Mouse (Mus musculus) heart, postnatal 0 days (tissue): ENCODE measurements around the gene Efcab14. TPM values are rescaled to one million over a fixed set of nuclear protein-coding genes. Genes with fewer than 3 reads are reported as not detected.

ENCODE experiments used
- ATAC-seq: fragments of 200-750 bp; cut with Nextera tagmentation; 2 replicates; pipeline ENCODE4 v1.8.0; 2017; ENCODE audit warnings: low read depth, moderate number of reproducible peaks, moderate library complexity; ENCODE audit not compliant: insufficient read depth
- DNase-seq: peaks from one replicate; pipeline ENCODE4 v3.0.0-alpha.2; 2016; ENCODE audit warnings: low spot score
- H3K27ac ChIP-seq: fragments of 300-500 bp; sonication (generic); 2 replicates; pipeline ENCODE4 v1.5.1; 2014; ENCODE audit warnings: low read depth, mild to moderate bottlenecking
- H3K27me3 ChIP-seq: fragments of 300-500 bp; sonication (generic); 2 replicates; pipeline ENCODE4 v1.6.1; 2014; ENCODE audit warnings: low read length, mixed read lengths; ENCODE audit not compliant: control insufficient read depth, insufficient read depth
- H3K36me3 ChIP-seq: fragments of 300-500 bp; sonication (generic); replicated peaks from 2 replicates; pipeline ENCODE4 v1.6.1; 2014; ENCODE audit warnings: low read length, mixed read lengths; ENCODE audit not compliant: control insufficient read depth, insufficient read depth
- H3K4me1 ChIP-seq: fragments of 300-500 bp; sonication (generic); 2 replicates; pipeline ENCODE4 v1.6.1; 2014; ENCODE audit warnings: antibody characterized with exemption; ENCODE audit not compliant: control insufficient read depth, insufficient read depth
- H3K4me2 ChIP-seq: fragments of 300-500 bp; sonication (generic); 2 replicates; pipeline ENCODE4 v1.6.1; 2014; ENCODE audit warnings: low read depth, mild to moderate bottlenecking, low read length, moderate library complexity
- H3K4me3 ChIP-seq: fragments of 300-500 bp; sonication (generic); 2 replicates; pipeline ENCODE4 v1.5.1; 2014; ENCODE audit warnings: low read depth, low read length
- H3K9ac ChIP-seq: fragments of 300-500 bp; sonication (generic); replicated peaks from 2 replicates; pipeline ENCODE4 v1.6.1; 2014; ENCODE audit warnings: low read depth, low read length, mixed read lengths
- H3K9me3 ChIP-seq: fragments of 300-500 bp; sonication (generic); replicated peaks from 2 replicates; pipeline ENCODE4 v1.6.1; 2016; ENCODE audit warnings: low read length; ENCODE audit not compliant: control insufficient read depth
- CTCF ChIP-seq: IDR thresholded peaks from 2 replicates; pipeline ENCODE4 v1.5.1; 2016; ENCODE audit warnings: antibody characterized with exemption, control low read depth, low read depth
- EP300 ChIP-seq: IDR thresholded peaks from 2 replicates; pipeline ENCODE4 v1.6.1; 2016; ENCODE audit warnings: antibody characterized with exemption, low read depth
- WGBS: fragments of 180-500 bp; shearing (Covaris S2); extraction: QIAGEN DNeasy Blood & Tissue Kit; methylation state at CpG from one replicate; pipeline ENCODE4 v1.1.7; 2014; 5-methylcytosine and 5-hydroxymethylcytosine counted together
- polyA plus RNA-seq: library from polyadenylated mRNA; unstranded; fragments of >200 nt; fragmentation: Nextera tagmentation; extraction: Ambion mirVana; gene quantifications from 2 replicates; pipeline ENCODE4 v1.2.1, GENCODE M21; 2015
- total RNA-seq: library from RNA; depleted of rRNA; stranded (reverse); fragments of >200 nt; gene quantifications from 2 replicates; pipeline ENCODE4 v1.2.3, GENCODE M21; 2014; ENCODE audit warnings: low replicate concordance; rRNA removed

The Efcab14 gene
- total and polyA plus RNA-seq, 2 experiments from 2014 or later: 16.3 to 20.8 TPM

GRCm38 (mm10) chr4:115820944-115821343, 83.4 kb downstream of the Efcab14 start:
- Histone ChIP-seq H3K36me3 (peaks cover 26% of the 10 kb centered on the region), H3K4me3 (no peak overlapping the region), H3K27me3 (no peaks in the 10 kb centered on the region), H3K9ac (no peak overlapping the region), H3K9me3 (no peaks in the 10 kb centered on the region), H3K4me2 (no peak overlapping the region), H3K27ac (0 out of 2 replicates have a peak overlapping the region, but pooled peaks have one; percentile 15), H3K4me1 (peaks cover 33% of the 10 kb centered on the region)
- no peak for TF ChIP-seq CTCF
- TF ChIP-seq EP300: no peak
- DNase-seq (no peak), ATAC-seq (no peak)
- 81% methylated on average over 3 of the region's 3 CpGs for WGBS

- Histone ChIP-seq H3K9ac (no peak overlapping the region), H3K27me3 (no peaks in the 10 kb centered on the region), H3K4me3 (no peak overlapping the region), H3K27ac (0 out of 2 replicates have a peak overlapping the region, but pooled peaks have one; percentile 15), H3K36me3 (peaks cover 21% of the 10 kb centered on the region), H3K4me1 (peaks cover 33% of the 10 kb centered on the region), H3K9me3 (no peaks in the 10 kb centered on the region), H3K4me2 (no peak overlapping the region)
- TF ChIP-seq CTCF: no peak
- TF ChIP-seq EP300: no peak
- peak; percentile 18; the same call in 1 of the 2 replicates for ATAC-seq
- DNase-seq: no peak
Observed at GRCm38 (mm10) chr4:115821431-115821830, 83.9 kb downstream of the Efcab14 start.

GRCm38 (mm10) chr4:115821928-115822327, 84.4 kb downstream of the Efcab14 start:
- DNase-seq: peak; percentile 63
- 12% methylated on average over 3 of the region's 3 CpGs for WGBS
- 0 out of 2 replicates have a peak overlapping the region, but pooled peaks have one; percentile 0 for H3K27ac ChIP-seq

GRCm38 (mm10) chr4:115824178-115824577, 86.6 kb downstream of the Efcab14 start:
- WGBS: 48% methylated on average over 2 of the region's 2 CpGs
- ATAC-seq (no peak), DNase-seq (peak; percentile 22)
- TF ChIP-seq CTCF: no peak
- TF ChIP-seq EP300: 0 out of 2 replicates have a peak, but pooled peaks have one; percentile 29
- H3K27me3 ChIP-seq: no peaks in the 10 kb centered on the region
- no peak overlapping the region for H3K4me3 ChIP-seq
- peaks cover 40% of the 10 kb centered on the region for H3K4me1 ChIP-seq
- H3K9me3 ChIP-seq: no peaks in the 10 kb centered on the region
- peak overlapping the region; percentile 44 for H3K27ac ChIP-seq
- H3K9ac ChIP-seq: no peak overlapping the region
- peaks cover 8% of the 10 kb centered on the region; the same call in 1 of the 2 replicates for H3K36me3 ChIP-seq
- H3K4me2 ChIP-seq: no peak overlapping the region

More at GRCm38 (mm10) chr4:115821928-115822327, 84.4 kb downstream of the Efcab14 start:
- Histone ChIP-seq H3K9ac (no peak overlapping the region), H3K4me1 (peaks cover 33% of the 10 kb centered on the region), H3K36me3 (peaks cover 17% of the 10 kb centered on the region; the same call in 1 of the 2 replicates), H3K9me3 (no peaks in the 10 kb centered on the region), H3K4me2 (no peak overlapping the region), H3K4me3 (no peak overlapping the region), H3K27me3 (no peaks in the 10 kb centered on the region)
- ATAC-seq: peak; percentile 77
- TF ChIP-seq CTCF: no peak
- TF ChIP-seq EP300: peak; percentile 78

GRCm38 (mm10) chr4:115825271-115825670, 87.7 kb downstream of the Efcab14 start:
- ATAC-seq: no peak
- peaks cover 42% of the 10 kb centered on the region for H3K4me1 ChIP-seq
- 59% methylated on average over 2 of the region's 2 CpGs for WGBS

More at GRCm38 (mm10) chr4:115825271-115825670, 87.7 kb downstream of the Efcab14 start:
- Histone ChIP-seq H3K4me2 (no peak overlapping the region), H3K36me3 (0 out of 2 replicates have a peak, but pooled peaks cover 1% of the 10 kb centered on the region), H3K27ac (no peak overlapping the region), H3K9ac (no peak overlapping the region), H3K27me3 (no peaks in the 10 kb centered on the region), H3K4me3 (no peak overlapping the region), H3K9me3 (no peaks in the 10 kb centered on the region)
- no peak for DNase-seq
- TF ChIP-seq EP300 (no peak), CTCF (no peak)

Other genes starting within 250 kb of the Efcab14 start
- gene Cyp4a14, start 241.6 kb upstream of the Efcab14 start, total RNA-seq: 0.89 and 26.4 TPM in 2 replicates
- 0.19 TPM in 1 of 2 replicates, not detected in the other for gene Cyp4a14, start 241.6 kb upstream of the Efcab14 start, polyA plus RNA-seq
- gene Cyp4a10, start 219.5 kb upstream of the Efcab14 start, total RNA-seq: not detected in 2 replicates
- not detected in 2 replicates for gene Cyp4a10, start 219.5 kb upstream of the Efcab14 start, polyA plus RNA-seq
- not detected in 2 replicates for gene Cyp4a31, start 174.1 kb upstream of the Efcab14 start, total RNA-seq
- gene Cyp4a31, start 174.1 kb upstream of the Efcab14 start, polyA plus RNA-seq: not detected in 2 replicates
- not detected in 2 replicates for gene Cyp4a32, start 136.8 kb upstream of the Efcab14 start, total RNA-seq
- gene Cyp4a32, start 136.8 kb upstream of the Efcab14 start, polyA plus RNA-seq: not detected in 2 replicates
- 8.7 and 14.5 TPM in 2 replicates for gene Cyp4b1, start 90.0 kb upstream of the Efcab14 start, total RNA-seq
- 8.7 and 9.4 TPM in 2 replicates for gene Cyp4b1, start 90.0 kb upstream of the Efcab14 start, polyA plus RNA-seq
- not detected in 2 replicates for gene Tex38, start 43.3 kb downstream of the Efcab14 start, total RNA-seq
- gene Tex38, start 43.3 kb downstream of the Efcab14 start, polyA plus RNA-seq: 0.30 and 0.55 TPM in 2 replicates
- 40.0 and 49.0 TPM in 2 replicates for gene Atpaf1, start 47.1 kb downstream of the Efcab14 start, total RNA-seq
- 75.9 and 86.4 TPM in 2 replicates for gene Atpaf1, start 47.1 kb downstream of the Efcab14 start, polyA plus RNA-seq
- gene Mob3c, start 90.3 kb downstream of the Efcab14 start, total RNA-seq: 3.1 and 4.9 TPM in 2 replicates
- gene Mob3c, start 90.3 kb downstream of the Efcab14 start, polyA plus RNA-seq: 5.5 and 6.4 TPM in 2 replicates
- gene Mknk1, start 101.5 kb downstream of the Efcab14 start, total RNA-seq: 10.9 and 15.4 TPM in 2 replicates
- gene Mknk1, start 101.5 kb downstream of the Efcab14 start, polyA plus RNA-seq: 15.5 and 16.6 TPM in 2 replicates
- gene Kncn, start 146.7 kb downstream of the Efcab14 start, total RNA-seq: not detected in 2 replicates
- not detected in 2 replicates for gene Kncn, start 146.7 kb downstream of the Efcab14 start, polyA plus RNA-seq
- gene 6430628N08Rik, start 152.9 kb downstream of the Efcab14 start, total RNA-seq: not detected in 2 replicates
- gene 6430628N08Rik, start 152.9 kb downstream of the Efcab14 start, polyA plus RNA-seq: not detected in 2 replicates
- gene Dmbx1, start 202.2 kb downstream of the Efcab14 start, total RNA-seq: not detected in 2 replicates
- gene Dmbx1, start 202.2 kb downstream of the Efcab14 start, polyA plus RNA-seq: not detected in 2 replicates